Mouse (Mus musculus) frontal cortex, postnatal 10 days (tissue): ENCODE data around the gene Upf1.

Source experiments
- DNase-seq, 2 experiments: peaks; one replicate each; pipeline ENCODE4 v3.0.0; 2022; ENCODE audit warnings: low spot score in 2 of 2, mixed read lengths in 1 of 2

Gene Upf1

DNA sequence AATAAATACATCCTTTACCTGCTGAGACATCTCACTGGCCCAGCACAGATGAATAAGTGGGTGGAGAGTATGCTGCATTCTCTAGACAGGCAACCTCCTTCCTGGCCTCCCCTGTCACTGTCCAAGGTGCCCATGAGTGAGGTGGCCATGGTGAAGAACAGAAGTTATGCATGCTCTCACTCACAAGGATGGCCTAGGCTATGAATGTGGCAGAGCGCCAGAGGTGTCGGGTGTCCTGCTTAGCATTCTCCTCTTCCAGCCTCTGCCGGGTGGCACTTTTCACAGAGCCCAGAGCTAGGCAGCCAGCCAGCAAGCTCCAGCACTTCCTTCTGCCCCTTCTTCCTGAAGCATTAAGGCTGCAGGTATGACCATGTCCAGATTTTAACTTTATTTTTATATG is 6.3 kb upstream of the Upf1 start:
- DNase-seq, result no peak

DNA sequence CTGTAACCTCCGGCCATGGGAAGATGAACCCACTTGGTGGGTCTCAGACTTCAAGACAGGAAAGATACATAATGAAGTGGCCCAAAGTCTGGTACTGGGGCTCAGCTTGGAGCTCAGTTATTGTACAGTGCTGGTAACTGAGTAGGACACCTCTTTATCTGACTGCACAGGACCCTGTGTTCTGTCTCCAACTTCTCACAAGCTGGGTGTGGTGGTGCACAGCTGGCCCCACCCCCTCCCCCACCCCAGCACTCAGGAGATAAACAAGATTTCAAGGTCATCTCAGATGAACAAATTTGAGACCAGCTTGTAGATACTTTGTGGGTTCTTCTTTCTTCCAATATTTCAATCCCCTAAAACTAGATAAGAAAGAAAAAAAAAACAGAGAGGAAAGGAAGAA is 3.0 kb upstream of the Upf1 start:
- no peak for DNase-seq

DNA sequence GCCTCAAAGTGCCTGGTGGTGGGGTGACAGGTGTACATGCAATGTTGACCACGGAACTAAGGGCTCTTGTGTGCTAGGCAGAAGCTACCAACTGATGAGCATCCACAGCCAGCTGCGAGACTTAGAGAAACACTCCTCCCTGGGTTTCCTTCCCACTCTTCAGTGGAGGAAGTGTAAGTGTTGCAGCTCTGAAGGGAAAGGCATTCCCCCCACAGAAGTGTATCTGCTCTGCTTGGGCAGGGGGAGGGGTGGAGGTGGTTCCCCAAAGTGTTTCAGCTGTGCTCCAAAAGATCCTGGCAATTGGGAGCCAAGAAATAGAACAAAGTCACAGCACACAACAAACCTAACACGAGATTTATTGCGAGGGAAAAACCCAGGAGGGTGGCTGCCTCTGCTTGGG is 926 bp upstream of the Upf1 start:
- no peak for DNase-seq

DNA sequence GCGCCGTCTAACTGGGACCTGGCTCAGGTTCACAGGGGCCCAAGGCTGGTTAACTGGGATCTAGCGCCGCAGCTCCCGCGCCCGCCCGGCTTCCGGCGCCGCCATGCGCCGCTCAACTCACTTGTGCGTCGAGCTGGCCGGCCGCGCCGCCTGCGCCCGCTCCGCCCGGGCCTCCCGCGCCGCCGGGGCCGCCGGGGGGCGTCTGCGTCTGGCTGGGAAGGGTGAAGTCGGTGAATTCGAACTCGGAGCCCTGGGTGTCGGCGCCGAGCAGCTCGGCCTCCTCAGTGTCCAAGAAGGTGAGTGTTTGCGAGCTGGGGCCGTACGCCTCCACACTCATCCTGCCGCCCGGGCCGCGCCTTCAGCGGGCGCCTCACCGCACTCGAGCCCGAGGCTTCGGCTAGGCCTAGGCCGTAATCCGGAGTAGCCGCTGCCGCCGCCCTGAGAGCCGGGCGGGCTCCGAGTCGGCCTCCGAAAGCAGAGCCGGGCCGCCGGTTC is 374 bp downstream of the Upf1 start:
- DNase-seq, result peak in 1 of 2 experiments; percentile 47

DNA sequence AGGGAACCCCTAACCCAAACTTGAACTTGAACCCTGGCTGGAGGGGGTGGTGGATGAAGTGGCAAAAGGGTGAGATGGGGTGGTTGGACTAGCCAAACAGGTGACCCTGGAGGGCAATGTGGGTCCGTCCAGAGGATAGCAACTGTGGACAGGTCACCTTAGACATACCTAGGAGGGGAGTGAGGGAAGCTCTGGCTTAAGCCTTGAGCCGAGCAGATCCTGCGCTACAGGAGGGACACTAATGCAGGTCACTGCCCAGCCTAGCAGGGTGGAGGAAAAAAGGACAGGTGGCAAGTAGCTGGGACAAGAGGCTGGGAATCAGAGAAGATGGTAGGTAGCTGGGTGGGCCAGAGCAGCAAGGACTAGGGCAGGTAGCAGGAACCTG is 1.1 kb downstream of the Upf1 start:
- DNase-seq, result no peak

DNA sequence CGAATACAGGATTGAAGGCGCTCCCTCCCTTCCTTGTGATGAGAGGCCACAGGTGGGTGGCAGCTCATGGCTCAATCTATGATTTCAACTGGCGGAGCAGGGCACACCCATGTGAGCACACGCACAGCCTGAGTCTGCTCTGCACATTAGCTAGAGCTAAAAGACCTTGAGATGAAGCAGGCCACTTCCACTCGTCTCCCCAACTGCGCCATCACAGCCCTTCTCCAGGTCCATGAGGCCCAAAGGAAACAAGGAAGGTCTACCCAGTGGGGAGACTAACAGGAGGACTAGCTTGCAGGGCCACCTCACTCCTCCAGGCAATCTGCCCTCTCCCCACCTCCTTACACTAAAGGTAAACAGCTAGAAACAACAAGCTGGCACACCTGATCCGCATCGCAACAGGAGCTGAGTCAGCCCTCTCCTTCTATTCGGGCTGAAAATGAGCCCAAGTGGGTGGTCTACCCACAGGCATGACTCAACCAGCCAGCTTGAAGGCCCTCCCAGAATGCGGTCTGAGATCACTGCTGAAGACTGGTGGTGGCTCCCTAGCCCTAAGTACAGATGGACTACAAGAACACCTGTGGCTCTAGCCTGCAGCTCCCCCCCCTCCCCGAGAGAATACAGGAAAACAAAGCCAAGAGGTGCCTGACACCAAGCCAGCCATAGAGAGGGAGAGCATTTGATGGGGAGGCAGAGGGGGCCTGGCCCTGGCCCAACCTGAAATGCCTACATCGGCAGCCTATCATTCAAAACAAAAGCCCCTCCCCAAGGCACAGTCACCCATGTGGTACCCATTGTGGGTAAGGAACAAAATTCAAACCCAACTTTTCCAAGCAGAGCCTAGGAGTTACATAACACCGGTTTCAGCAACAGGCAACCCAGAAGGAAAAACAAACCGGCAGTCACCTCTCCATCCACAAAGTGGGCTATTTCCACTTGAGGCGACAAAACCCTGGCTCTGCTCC is 1.8 kb downstream of the Upf1 start:
- no peak for DNase-seq

DNA sequence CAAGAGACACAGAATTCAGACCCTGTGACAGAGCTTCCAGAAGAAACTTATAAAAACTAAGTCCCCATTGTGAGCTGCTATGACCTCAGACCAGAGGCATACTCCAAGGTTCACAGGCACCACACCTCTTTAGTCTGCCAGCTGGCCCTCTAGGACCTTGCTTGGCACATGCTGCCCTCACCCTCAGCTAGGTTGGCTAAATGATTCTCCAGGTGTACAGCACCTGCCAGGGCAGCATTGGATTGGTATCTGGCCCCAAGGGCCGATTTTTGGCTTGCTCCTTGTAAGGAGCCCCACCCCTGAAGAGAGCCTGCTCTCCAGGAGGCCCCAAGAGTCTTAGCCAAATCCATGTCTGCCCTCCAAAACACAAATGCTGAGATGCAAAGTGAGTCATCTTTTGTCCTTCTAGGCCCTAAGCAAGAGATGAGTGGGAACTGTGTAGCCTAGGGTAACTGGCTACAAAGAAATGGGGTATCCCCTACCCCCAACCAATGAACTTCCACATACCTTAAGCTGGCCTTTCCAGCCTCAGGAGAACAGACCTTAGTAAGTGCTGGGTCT is 5.1 kb downstream of the Upf1 start:
- no peak for DNase-seq

DNA sequence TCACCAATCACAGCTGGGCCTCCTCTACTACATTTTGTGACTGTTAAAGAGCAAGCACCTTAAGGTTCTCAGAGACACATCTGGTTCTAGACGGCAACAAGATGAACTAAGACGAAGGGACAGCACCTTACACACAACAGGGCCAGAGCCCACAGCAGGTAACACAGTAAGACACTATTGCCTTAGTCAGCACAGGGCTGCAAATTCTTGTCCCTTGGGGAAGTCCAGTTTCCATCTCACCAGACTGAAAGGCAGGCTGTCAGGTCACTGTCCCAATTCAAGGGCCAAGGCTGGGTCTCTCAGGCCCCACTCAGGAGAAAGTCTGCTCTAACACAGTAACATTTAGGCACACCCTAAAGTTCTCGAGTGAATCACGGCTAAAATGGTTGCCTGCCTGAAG is 5.6 kb downstream of the Upf1 start:
- DNase-seq, result no peak

DNA sequence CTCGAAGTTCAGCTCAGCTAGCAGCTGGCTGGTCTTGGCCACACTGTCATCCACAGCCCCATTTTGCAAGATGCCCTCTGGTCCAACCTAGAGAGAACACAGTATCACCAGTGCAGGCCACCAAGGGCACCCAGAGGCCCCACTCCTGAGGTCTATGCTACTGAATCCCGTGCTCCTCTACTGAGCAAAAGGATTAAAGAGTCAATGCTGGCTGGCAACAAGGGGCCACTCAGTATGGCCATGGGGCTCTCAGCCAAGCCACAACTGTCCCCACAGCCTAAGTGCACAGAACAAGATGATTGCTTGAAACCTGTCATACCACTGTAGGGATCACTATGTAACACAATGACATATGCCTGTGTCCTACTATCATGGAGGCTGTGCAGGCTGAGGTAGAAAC is 8.8 kb downstream of the Upf1 start:
- no peak for DNase-seq

DNA sequence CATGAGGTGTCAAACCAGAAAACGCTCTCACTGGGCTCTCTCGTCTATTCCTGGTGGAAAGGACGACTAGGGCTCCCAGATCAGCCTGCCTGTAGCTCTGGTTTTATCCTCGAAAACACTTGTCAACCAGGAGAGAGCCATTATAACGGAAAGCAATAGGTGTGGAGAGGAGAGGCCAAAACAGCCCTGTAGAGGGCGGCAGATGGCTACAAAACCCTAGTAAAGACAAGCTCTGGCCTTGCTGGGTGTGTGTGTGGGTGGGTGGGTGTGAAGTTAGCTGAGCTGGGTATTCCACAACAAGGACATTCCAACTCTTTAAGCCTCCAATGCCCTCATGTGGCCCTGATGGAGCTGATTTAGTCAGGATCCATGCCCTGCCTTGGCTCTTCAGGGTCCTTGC is 9.4 kb downstream of the Upf1 start:
- no peak for DNase-seq

DNA sequence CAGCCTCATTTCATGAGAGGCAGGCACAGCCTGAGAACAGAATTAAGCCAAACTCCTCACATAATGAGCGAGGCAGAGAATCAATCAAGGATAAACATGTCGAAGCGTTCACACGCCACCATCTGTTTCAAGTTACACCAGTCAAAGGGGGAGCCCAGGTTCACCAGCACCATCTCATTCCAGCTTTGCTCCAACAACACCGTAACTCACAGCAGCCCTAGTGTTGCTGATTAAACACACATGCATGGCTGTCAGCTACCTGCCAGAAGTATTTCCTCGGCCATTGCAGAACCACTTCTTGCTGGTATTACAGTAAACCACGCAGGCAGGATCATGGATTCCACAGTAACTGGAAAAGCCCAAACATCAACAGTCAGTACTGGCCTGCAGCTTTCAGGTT is 10.0 kb downstream of the Upf1 start:
- DNase-seq, result no peak

DNA sequence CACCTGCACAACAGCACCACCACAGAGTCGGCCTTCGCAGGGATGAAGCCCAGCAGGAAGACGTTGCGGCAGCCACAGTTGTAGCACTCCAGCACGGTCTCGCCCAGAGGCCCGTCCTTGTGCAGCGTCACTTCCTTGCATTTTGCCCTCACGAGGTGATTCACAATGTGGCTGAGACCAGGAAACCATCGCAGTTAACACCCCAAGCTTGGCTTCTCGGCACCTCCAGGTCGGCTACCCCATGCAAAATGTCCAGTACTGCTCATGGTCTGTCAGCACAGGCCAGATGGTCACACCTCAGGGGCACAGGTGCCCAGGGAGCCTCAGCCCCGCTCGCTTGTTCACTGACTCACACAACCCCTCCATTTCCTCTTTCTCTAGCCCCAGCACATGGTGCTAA is 11.1 kb downstream of the Upf1 start:
- DNase-seq, result no peak

DNA sequence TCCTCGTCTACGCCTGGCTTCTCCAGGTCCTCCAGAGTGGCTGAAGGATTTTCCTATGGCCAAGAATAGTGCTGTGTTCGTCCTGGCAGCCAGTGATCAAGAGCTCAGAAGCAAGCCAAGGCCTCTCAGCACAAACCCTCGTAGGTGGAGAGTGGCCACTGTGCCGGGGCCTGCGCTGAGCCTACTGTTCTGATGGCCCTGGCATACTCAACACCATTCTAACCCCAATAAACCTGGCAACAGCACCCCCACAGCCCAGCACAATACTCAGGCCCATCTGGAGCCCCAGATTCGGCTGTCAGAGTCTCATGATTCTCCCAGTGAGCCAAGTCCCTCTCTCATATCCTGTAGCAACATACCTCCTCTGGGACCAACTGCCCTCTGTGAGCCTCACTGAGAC is 12.4 kb downstream of the Upf1 start:
- no peak for DNase-seq

DNA sequence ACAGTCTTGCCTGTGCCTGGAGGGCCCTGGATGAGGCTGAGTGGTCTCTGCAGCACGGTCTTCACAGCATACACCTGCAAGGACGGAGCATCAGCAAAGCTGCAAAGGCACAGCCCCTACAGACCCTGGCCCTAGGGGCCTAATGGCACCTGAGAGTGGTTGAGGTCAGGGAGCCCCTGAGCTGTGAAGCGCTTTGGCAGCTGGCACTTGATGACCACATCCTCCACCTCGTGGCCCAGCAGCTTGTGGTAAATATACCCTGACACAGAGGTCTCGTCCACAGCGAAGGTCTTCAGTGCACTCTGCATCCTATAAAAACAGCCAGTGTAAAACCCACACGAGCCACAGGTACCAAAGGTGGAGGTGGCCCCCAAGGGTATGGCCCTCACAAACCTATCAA is 14.1 kb downstream of the Upf1 start:
- DNase-seq, result no peak

DNA sequence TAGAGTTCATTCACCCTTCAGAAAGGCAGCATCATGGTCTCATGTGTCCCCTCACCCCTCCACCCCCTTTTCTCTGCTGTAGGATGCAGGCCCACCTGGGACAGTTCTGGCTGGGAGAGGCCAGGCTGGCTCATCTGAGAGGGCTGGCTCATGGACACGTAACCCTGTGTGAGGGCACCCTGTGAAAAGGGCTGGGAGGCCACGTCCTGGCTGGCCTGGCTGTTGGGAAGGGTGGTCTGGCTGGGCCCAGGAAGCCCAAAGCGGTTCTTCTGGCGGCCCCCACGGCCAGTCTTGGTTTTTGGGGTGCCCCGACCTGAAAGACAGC is 20.2 kb downstream of the Upf1 start:
- DNase-seq, result no peak

DNA sequence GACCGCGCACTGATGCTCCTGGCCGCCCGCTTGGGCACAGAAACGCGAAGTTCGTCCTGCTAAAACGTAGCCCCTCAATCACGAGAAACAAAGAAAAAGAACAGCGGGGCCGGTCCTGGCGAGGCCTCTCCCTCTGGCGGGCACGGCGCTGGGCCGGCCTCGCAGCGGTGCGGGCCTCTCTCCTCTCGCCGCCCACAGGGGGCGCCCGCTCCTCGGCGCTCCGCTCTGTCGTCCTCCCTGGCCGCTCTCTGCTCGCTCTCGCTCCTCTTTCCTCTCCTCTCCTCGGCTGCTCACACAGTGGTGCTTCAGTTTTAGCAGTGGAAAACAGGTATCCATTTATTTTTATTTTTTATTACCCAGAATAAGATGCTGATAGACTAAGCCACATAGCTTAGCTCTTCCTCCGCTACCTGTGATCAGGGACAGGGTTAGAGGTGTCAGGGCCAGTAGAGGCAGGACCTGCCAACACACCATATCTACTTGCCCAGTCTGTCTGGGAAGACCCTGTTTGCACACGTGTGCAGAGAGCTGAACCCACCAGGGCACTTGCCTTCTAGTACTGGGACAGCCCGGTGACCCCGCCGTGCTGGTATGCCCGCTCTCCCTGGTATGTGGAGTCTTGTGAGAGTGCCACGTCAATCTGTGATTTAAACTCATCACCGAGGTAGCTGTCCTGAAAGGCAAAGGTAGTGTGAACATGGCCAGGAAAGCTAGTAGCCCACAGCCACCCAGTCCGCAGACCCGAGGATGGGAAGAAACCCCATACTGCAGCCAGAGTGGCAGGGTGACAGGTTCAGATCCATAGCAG is 20.8 kb downstream of the Upf1 start:
- DNase-seq, result peak in 1 of 2 experiments; percentile 75

DNA sequence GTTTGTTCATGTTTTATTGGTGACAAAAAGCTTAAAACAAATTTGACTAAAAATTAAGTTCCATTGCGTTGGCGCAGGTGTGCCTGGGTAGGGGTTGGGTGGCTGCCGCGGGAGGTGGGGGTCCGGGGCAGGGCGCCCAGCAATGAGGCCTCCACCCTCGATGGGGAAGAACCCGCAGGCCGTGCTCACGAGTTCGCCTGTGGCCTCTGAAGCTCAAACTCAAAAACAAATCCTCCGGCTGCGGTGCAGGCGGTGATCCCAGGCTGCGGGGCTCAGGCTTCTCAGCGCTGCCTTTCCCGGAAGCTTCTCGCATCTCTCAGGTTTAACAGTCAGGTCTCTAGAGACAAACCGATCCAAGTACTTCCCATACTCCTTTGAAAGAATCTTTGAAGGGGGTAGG is 21.6 kb downstream of the Upf1 start:
- no peak for DNase-seq

DNA sequence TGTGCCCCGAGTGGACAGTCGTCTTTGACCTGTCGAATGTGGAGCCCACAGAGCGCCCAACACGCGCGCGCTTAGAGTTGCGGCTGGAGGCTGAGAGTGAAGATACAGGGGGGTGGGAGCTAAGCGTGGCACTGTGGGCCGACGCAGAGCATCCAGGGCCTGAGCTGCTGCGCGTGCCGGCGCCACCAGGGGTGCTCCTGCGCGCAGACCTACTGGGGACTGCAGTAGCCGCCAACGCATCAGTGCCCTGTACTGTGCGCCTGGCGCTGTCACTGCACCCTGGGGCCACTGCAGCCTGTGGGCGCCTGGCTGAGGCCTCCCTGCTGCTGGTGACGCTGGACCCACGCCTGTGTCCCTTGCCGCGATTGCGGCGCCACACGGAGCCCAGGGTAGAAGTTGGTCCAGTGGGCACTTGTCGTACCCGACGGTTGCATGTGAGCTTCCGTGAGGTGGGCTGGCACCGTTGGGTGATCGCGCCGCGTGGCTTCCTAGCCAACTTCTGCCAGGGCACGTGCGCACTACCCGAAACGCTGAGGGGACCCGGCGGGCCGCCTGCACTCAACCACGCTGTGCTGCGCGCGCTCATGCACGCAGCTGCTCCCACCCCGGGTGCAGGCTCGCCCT is 22.2 kb downstream of the Upf1 start:
- peak; percentile 71 to 72 for DNase-seq

DNA sequence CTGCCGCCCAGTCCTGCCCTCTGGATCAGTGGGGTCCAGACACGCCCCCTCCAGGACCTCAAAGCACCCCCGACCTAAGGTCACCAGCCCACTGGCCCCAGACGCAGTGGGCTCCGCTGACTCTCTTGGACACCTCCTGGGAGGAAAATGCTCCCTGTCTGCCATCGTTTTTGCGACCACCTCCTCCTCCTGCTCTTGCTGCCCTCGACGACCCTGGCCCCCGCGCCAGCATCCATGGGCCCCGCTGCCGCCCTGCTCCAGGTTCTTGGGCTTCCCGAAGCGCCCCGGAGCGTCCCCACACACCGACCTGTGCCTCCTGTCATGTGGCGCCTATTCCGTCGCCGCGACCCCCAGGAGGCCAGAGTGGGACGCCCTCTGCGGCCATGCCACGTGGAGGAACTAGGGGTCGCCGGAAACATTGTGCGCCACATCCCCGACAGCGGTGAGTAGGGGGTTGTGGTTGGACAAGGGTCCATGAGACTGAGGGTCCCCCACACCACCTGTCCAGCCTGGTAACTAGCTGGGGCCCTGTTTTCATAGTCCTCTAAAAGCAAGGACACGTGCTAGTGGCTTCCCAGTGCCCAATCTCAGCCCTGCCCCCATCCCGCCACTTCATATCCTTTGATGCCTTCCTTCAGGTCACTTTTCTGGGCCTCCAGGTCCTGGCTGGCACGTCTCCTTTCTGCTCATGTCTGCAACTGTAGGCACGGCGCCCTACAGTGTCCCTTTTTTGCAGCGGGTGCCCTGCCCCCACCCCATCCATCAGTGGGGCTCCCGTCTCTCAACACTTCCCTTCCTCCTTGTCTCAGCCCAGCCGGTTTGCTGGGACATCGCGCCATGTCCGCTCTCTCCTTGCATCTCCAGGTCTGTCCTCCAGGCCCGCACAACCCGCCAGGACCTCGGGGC is 23.0 kb downstream of the Upf1 start:
- no peak for DNase-seq

DNA sequence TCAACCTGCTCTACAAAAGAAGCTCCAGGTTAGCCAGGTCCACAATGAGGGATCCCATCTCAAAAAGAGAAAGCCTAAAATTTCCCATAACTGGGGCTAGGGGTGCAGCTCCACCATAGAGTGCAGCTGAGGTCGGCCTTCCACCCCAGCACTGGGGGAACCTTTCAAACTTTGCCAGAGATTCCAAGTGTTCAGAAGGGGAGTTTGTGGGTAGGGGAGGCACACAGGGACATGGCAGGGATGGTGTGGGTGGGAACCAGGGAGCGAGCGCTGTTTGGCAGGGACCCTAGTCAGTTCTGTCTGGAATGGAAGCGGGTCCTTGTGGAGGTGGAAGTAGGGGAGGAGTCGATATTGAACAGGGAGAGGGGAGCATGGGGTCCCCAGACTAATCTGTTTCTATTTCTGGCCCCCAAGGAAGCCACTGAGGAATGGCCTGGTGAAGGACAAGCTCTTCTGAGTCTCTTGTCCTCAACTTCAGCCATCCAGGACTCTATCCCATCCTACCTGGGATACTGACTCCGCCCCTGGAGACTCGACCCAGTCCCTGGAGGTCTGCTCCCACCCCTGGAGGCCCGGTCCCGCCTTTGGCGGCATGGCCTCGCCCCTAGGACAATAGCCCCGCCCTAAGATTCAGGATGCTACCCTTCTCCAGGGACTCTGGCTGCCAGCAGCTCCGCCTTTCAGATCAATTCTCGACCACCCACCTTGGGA is 23.8 kb downstream of the Upf1 start, which contains the start of gene Gdf1:
Gene Gdf1, plus strand, starts transcription at position 694 of the 711 bp plus-strand sequence.
- no peak for DNase-seq
